Mouse (Mus musculus) heart, embryonic 13.5 days (tissue): ENCODE measurements around the gene Irs2. TPM values are rescaled to one million over a fixed set of nuclear protein-coding genes. Genes with fewer than 3 reads are reported as not detected.

Experiments
- ATAC-seq: fragments of 200-750 bp; cut with Nextera tagmentation; 2 replicates; pipeline ENCODE4 v1.8.0; 2017; ENCODE audit warnings: moderate TSS enrichment; ENCODE audit not compliant: insufficient number of reproducible peaks, low FRiP score, low TSS enrichment; ENCODE audit errors: extremely low read depth
- H3K27ac ChIP-seq: fragments of 300-500 bp; sonication (generic); replicated peaks from 2 replicates; pipeline ENCODE4 v1.5.1; 2015; ENCODE audit warnings: moderate library complexity, mild to moderate bottlenecking, inconsistent platforms
- H3K27me3 ChIP-seq: fragments of 300-500 bp; sonication (generic); replicated peaks from 2 replicates; pipeline ENCODE4 v1.6.1; 2015; ENCODE audit warnings: mild to moderate bottlenecking, inconsistent platforms
- H3K36me3 ChIP-seq: fragments of 300-500 bp; sonication (generic); 2 replicates; pipeline ENCODE4 v1.6.1; 2015; ENCODE audit warnings: mild to moderate bottlenecking, inconsistent platforms
- H3K4me1 ChIP-seq: fragments of 300-500 bp; sonication (generic); 2 replicates; pipeline ENCODE4 v1.6.1; 2015; ENCODE audit warnings: inconsistent platforms
- H3K4me2 ChIP-seq: fragments of 300-500 bp; sonication (generic); 2 replicates; pipeline ENCODE4 v1.6.1; 2015; ENCODE audit warnings: inconsistent platforms, mild to moderate bottlenecking, moderate library complexity
- H3K4me3 ChIP-seq: fragments of 300-500 bp; sonication (generic); 2 replicates; pipeline ENCODE4 v1.5.1; 2015; ENCODE audit warnings: moderate library complexity, mild to moderate bottlenecking, inconsistent platforms
- H3K9ac ChIP-seq: fragments of 300-500 bp; sonication (generic); 2 replicates; pipeline ENCODE4 v1.6.1; 2015; ENCODE audit warnings: inconsistent platforms, mild to moderate bottlenecking, moderate library complexity
- H3K9me3 ChIP-seq: fragments of 300-500 bp; sonication (generic); 2 replicates; pipeline ENCODE4 v1.6.1; 2016; ENCODE audit warnings: inconsistent platforms
- WGBS: fragments of 180-500 bp; shearing (Covaris S2); methylation state at CpG from one replicate; pipeline ENCODE4 v1.1.7; 2015; ENCODE audit warnings: mixed read lengths; 5-methylcytosine and 5-hydroxymethylcytosine counted together
- polyA plus RNA-seq: library from polyadenylated mRNA; unstranded; fragments of >200 nt; fragmentation: Nextera tagmentation; extraction: Ambion mirVana; gene quantifications from 2 replicates; pipeline ENCODE4 v1.2.1, GENCODE M21; 2015

Gene Irs2
- polyA plus RNA-seq, 1 experiment from 2014 or later = 3.2 TPM

DNA sequence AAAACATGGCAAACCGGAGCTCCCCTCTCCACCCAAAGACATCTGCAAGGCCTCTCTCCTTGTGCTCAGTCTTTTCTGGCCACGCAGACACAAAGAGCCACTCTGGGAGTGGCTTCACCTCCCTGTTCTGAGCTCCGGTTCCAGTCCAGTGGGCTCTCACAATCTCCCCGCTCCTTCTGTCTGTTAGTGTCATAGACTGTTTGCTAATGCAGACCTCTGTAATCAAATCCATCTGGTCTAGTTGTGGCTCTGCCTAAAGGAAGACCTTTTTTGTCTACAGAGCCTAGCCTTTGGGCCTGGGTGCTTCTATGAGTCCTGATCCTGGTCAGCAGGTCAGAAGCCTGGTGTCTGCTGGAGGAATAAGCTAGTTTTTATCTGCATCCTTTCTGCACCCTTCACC is 56.7 kb downstream of the Irs2 start:
- H3K4me3 ChIP-seq = no peak overlapping the region
- no peak overlapping the region for H3K27ac ChIP-seq

DNA sequence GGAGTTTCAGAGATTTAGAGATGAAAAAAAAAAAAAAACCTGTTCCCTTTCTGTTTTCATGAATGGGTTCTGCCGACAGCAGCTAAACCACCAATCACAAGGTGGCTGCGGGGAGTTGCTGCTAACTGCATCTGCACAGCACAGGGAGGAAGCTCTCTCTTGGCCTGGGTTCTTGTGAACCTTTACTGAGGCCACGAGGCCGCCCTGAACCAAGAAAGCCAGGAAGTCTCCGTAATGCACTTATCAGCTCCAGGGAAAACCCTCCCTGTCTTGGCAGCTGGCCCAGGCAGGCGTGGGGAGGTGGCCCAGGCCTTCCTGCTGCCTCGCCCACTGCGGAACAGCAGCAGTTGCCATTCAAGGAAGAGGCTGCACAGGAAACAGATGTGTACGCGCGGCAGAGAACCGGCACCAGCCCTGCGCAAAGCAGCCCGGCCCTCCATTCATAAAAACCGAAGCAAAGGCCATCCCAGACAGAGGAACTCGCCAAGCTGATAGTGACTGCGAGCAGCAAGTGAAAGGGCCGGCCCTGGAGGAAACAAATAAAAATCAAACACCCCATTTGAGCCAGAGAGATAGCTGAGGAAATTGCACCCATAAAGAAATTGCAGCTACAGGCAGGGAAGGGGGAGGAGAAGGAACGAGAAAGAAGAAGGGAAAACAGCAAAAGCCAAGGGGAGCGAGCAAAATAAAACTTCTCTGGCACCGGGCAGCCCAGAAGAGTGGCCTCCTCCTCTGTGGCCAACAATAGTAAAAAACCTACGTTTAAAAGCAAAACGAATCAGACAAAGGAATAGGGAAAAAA is 62.1 kb downstream of the Irs2 start:
- Histone ChIP-seq H3K9ac (peak overlapping the region; percentile 72), H3K36me3 (no peaks in the 10 kb centered on the region), H3K4me1 (peaks cover 54% of the 10 kb centered on the region), H3K9me3 (no peaks in the 10 kb centered on the region), H3K27me3 (0 out of 2 replicates have a peak, but pooled peaks cover 16% of the 10 kb centered on the region), H3K27ac (peak overlapping the region; percentile 64), H3K4me2 (peak overlapping the region; percentile 68), H3K4me3 (peak overlapping the region; percentile 35)
- peak; percentile 83 for ATAC-seq
- WGBS = 3% methylated on average over 23 of the region's 23 CpGs

More for the DNA sequence above, 56.7 kb downstream of the Irs2 start:
- no peak overlapping the region for H3K4me2 ChIP-seq
- no peaks in the 10 kb centered on the region for H3K36me3 ChIP-seq
- ATAC-seq = no peak
- H3K9ac ChIP-seq = no peak overlapping the region
- 0 out of 2 replicates have a peak, but pooled peaks cover 4% of the 10 kb centered on the region for H3K27me3 ChIP-seq
- peaks cover 47% of the 10 kb centered on the region for H3K4me1 ChIP-seq
- WGBS = 77% methylated on average over 4 of the region's 4 CpGs
- H3K9me3 ChIP-seq = no peaks in the 10 kb centered on the region

DNA sequence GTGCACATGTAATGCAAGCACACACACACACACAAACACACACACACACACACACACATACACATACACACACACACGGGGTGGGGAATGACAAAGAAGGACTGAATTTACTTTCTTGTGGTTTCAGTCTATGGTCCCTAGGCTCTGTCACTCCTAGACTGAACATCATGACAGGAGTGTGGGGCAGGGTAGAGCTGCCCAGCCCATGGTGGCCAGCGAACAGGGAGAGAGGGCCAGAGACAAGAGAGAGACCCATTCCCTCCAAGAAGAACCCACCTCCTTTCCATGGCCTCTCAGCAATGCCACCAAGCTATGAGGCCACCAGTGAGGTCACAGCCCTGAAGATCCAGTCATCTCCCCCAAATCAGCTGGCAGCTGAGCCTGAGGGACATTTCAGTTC is 62.8 kb downstream of the Irs2 start:
- no peak for ATAC-seq

DNA sequence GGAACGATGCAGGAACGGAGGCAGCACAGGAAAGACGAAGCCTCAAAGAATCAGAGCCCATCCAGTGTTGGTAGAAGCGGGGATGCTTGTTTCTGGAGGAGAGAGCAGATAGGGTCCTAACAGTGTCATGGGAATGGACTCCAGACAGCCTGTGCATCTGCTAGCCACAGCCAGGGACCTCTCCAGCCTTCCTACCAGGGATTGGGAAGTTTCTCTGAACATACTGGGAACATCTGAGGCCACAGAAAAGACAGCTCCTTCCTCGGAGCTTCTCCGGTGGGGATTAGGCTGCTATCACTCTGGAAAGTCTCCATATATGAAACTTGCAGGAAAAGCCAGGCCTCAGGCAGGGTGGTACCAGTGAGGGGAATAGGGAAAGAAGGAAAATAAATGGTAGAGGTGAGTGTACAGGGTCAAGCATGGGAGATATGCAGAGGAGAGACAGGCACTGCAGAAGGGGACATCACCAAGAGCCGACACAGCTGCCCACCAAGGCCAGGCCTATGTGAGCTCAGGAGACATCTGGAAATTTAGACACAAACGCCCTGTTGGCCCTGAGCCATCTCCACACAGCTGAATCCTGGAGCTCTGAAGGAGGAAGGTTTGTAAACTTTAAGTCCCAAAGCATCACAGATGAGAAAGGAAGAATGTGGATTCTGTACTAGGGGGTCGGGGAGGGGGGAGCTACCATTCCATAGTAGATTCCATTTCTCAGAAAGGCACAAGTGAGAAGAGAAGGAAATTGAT is 64.8 kb downstream of the Irs2 start:
- H3K4me2 ChIP-seq = no peak overlapping the region
- no peaks in the 10 kb centered on the region for H3K36me3 ChIP-seq
- 55% methylated on average over 9 of the region's 9 CpGs for WGBS
- H3K27me3 ChIP-seq = peaks cover 33% of the 10 kb centered on the region
- H3K9me3 ChIP-seq = no peaks in the 10 kb centered on the region
- no peak overlapping the region for H3K4me3 ChIP-seq
- peak overlapping the region; percentile 8; the same call in 1 of the 2 replicates for H3K27ac ChIP-seq
- no peak for ATAC-seq
- peaks cover 43% of the 10 kb centered on the region for H3K4me1 ChIP-seq
- H3K9ac ChIP-seq = no peak overlapping the region

More for the DNA sequence above, 62.8 kb downstream of the Irs2 start:
- peak overlapping the region; percentile 68 for H3K4me2 ChIP-seq
- no peaks in the 10 kb centered on the region for H3K9me3 ChIP-seq
- H3K4me1 ChIP-seq = peaks cover 54% of the 10 kb centered on the region
- WGBS = 86% methylated on average over 2 of the region's 2 CpGs
- H3K27ac ChIP-seq = peak overlapping the region; percentile 64
- no peak overlapping the region for H3K4me3 ChIP-seq
- H3K27me3 ChIP-seq = 0 out of 2 replicates have a peak, but pooled peaks cover 18% of the 10 kb centered on the region
- no peaks in the 10 kb centered on the region for H3K36me3 ChIP-seq
- H3K9ac ChIP-seq = peak overlapping the region; percentile 72; the same call in 1 of the 2 replicates

GRCm38 (mm10) chr8:10939883-10940282 is 68.4 kb downstream of the Irs2 start:
- H3K27me3 ChIP-seq = peaks cover 46% of the 10 kb centered on the region
- H3K4me1 ChIP-seq = peaks cover 26% of the 10 kb centered on the region
- H3K4me2 ChIP-seq = no peak overlapping the region
- ATAC-seq = no peak
- H3K9me3 ChIP-seq = no peaks in the 10 kb centered on the region
- no peak overlapping the region for H3K9ac ChIP-seq
- no peaks in the 10 kb centered on the region for H3K36me3 ChIP-seq
- 64% methylated on average over 6 of the region's 6 CpGs for WGBS
- no peak overlapping the region for H3K4me3 ChIP-seq
- H3K27ac ChIP-seq = no peak overlapping the region

DNA sequence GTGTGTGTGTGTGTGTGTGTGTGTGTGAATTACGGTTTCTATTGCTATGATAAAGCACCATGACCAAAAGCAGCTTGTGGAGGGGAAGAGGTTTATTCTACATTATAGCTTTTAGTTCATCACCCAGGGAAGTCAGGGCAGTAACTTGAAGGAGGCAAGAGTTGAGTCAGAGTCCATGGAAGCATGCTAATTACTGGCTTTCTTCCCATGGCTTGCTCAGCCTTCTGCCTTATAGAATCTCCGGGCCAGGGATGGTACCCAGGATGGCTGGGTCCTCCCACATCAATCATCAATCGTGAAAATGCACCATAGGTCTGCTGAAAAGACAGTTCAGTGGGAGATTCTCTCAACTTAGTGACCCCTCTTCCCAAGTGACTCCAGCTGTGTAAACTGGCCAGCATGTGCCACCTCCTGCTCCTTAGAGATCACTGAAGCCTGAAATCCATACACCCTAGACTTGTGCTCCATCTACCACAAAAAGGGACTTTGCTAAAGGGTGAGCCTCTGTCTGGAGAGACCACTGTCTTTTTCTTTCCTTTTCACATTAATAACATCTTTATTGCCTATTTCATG is 69.0 kb downstream of the Irs2 start:
- H3K4me3 ChIP-seq = no peak overlapping the region
- no peak overlapping the region for H3K27ac ChIP-seq
- peaks cover 26% of the 10 kb centered on the region for H3K4me1 ChIP-seq
- 60% methylated on average over 3 of the region's 3 CpGs for WGBS
- peaks cover 49% of the 10 kb centered on the region for H3K27me3 ChIP-seq
- no peaks in the 10 kb centered on the region for H3K9me3 ChIP-seq
- H3K4me2 ChIP-seq = no peak overlapping the region
- no peak overlapping the region for H3K9ac ChIP-seq
- H3K36me3 ChIP-seq = no peaks in the 10 kb centered on the region
- ATAC-seq = no peak

- WGBS = 85% methylated on average over 6 of the region's 6 CpGs
Measured at GRCm38 (mm10) chr8:10938284-10938683, 70.0 kb downstream of the Irs2 start.

DNA sequence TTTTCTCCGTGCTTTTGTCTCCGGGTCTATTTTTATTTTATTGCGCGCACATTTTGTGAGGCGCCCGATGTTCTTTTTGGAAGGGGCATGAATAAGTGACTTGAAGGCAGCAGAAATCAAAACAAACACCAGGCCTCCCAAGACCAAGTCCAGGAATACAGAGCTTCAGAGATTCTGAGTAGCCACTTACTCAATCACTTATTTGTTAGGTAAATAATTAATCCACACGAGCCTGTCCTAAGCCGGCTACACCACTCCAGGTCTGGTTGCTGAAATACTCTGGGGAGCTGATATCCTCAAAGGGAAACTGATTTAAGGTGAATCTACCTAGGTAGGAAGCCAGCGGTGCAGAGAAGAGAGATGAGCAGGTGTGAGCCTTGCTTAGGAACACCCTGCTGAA is 71.6 kb downstream of the Irs2 start:
- H3K27ac ChIP-seq = no peak overlapping the region
- H3K4me3 ChIP-seq = no peak overlapping the region
- no peak overlapping the region for H3K9ac ChIP-seq
- H3K9me3 ChIP-seq = no peaks in the 10 kb centered on the region
- ATAC-seq = no peak
- 78% methylated on average over 9 of the region's 9 CpGs for WGBS
- H3K4me2 ChIP-seq = no peak overlapping the region
- H3K36me3 ChIP-seq = no peaks in the 10 kb centered on the region
- H3K4me1 ChIP-seq = peaks cover 13% of the 10 kb centered on the region
- H3K27me3 ChIP-seq = peaks cover 49% of the 10 kb centered on the region

More at GRCm38 (mm10) chr8:10938284-10938683, 70.0 kb downstream of the Irs2 start:
- no peak for ATAC-seq
- Histone ChIP-seq H3K4me1 (peaks cover 16% of the 10 kb centered on the region), H3K9ac (no peak overlapping the region), H3K36me3 (no peaks in the 10 kb centered on the region), H3K9me3 (no peaks in the 10 kb centered on the region), H3K4me2 (no peak overlapping the region), H3K27ac (no peak overlapping the region), H3K4me3 (no peak overlapping the region), H3K27me3 (peaks cover 53% of the 10 kb centered on the region)

DNA sequence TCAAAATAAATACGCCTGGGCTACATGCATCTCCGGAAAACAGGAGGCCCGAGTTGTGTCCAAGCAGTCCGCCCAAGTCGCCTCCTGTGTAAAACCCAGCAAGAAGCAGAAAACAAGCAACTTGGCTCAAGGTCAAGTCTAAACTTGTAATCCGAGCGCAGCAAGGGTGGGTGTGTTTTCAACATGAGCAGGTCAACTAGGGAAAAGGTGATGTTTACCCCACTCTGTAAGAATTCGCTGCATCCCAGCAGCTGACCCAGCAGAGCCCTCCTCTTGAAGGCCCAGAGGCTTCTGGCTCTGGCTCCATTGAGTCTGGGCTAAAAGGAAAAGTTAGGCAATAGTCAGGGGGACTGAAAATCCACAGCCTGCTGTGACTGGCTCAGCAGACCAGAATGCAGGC is 73.0 kb downstream of the Irs2 start:
- WGBS = 73% methylated on average over 8 of the region's 8 CpGs
- ATAC-seq = no peak

More for the DNA sequence above, 73.0 kb downstream of the Irs2 start:
- Histone ChIP-seq H3K9me3 (no peaks in the 10 kb centered on the region), H3K27ac (no peak overlapping the region), H3K4me2 (no peak overlapping the region), H3K4me1 (peaks cover 19% of the 10 kb centered on the region), H3K4me3 (no peak overlapping the region), H3K9ac (no peak overlapping the region), H3K36me3 (no peaks in the 10 kb centered on the region), H3K27me3 (peaks cover 53% of the 10 kb centered on the region)
